Comparison of ENCODE assay signal across 21 mouse cellular contexts in genomic region chr10:62897437-62897836, GRCm38 (mm10). TPM values are rescaled to one million over a fixed set of nuclear protein-coding genes. Genes with fewer than 3 reads are reported as not detected.
DNase-seq lines count a peak whose midpoint lies in the region; ATAC-seq and TF ChIP-seq lines count a peak whose summit lies in the region.
"Had no signal": no experiment of that assay in that cellular context is flagged by ENCODE, and none has a peak within 500 bp of the region (broad histone marks: within the 10 kb centered on the region; RNA-seq: fewer than 3 reads in every experiment).

No protein-coding gene starts in this region.

- H3K36me3 ChIP-seq in ES-Bruce4 (ENCODE audit: control insufficient read depth, insufficient read depth, low read length, poor library complexity, severe bottlenecking) (no peaks in the 10 kb centered on the region), ES-E14 (ENCODE audit: control insufficient read depth, insufficient read depth, low read length, poor library complexity, severe bottlenecking) (no peaks in the 10 kb centered on the region)
- H3K36me3 ChIP-seq in midbrain, postnatal 0 days (ENCODE audit: insufficient read depth, low read length): no peaks in the 10 kb centered on the region
- H3K36me3 ChIP-seq: embryonic facial prominence, embryonic 10.5 days; embryonic facial prominence, embryonic 12.5 days; forebrain, embryonic 15.5 days had no signal

- in situ Hi-C loops in ES-E14 (cut with MboI; ENCODE audit: low sequenced_read_pairs in 2 of 2, unreplicated experiment in 2 of 2): no loop called here

- no peaks in the 10 kb centered on the region for H3K27me3 ChIP-seq in ES-Bruce4 (ENCODE audit: control insufficient read depth, insufficient read depth, low read length, poor library complexity, severe bottlenecking)
- no peaks in the 10 kb centered on the region for H3K27me3 ChIP-seq in midbrain, postnatal 0 days (ENCODE audit: insufficient read depth, low read length)
- H3K27me3 ChIP-seq: embryonic facial prominence, embryonic 12.5 days; forebrain, embryonic 13.5 days; forebrain, embryonic 15.5 days; Patski had no signal

- H3K4me1 ChIP-seq in ES-Bruce4 (ENCODE audit: control insufficient read depth, insufficient read depth, low read length): no peaks in the 10 kb centered on the region
- peaks cover 0 to 14% of the 10 kb centered on the region in 2 experiments; a peak in 2 of 4 replicates for H3K4me1 ChIP-seq in ES-E14 (ENCODE audit: control insufficient read depth in 2 of 2, insufficient read depth in 2 of 2, low read length in 2 of 2, poor library complexity in 1 of 2)
- no peaks in the 10 kb centered on the region for H3K4me1 ChIP-seq in midbrain, postnatal 0 days (ENCODE audit: insufficient read depth, low read length)
- H3K4me1 ChIP-seq: embryonic facial prominence, embryonic 10.5 days; embryonic facial prominence, embryonic 12.5 days; forebrain, embryonic 13.5 days; forebrain, embryonic 15.5 days had no signal

- peak overlapping the region; percentile 52 for H3K4me3 ChIP-seq in ES-Bruce4 (ENCODE audit: low read depth, low read length)
- peak overlapping the region; percentile 1 to 49; a peak in 2 of 4 replicates for H3K4me3 ChIP-seq in ES-E14 (ENCODE audit: insufficient read depth in 1 of 2, low read depth in 1 of 2, low read length in 2 of 2, poor library complexity in 1 of 2, severe bottlenecking in 1 of 2)
- no peak overlapping the region for H3K4me3 ChIP-seq in midbrain, postnatal 0 days (ENCODE audit: low read depth, low read length)
- H3K4me3 ChIP-seq: embryonic facial prominence, embryonic 10.5 days; embryonic facial prominence, embryonic 12.5 days; forebrain, embryonic 13.5 days; forebrain, embryonic 15.5 days had no signal

- TF ChIP-seq EP300 in ES-Bruce4 (IDR thresholded peaks at IDR 0.05; ENCODE audit: insufficient read depth, low read depth, low read length): no peak

- intact Hi-C loops in left cerebral cortex, postnatal 10 days (cut with DNase I): no loop called here

- 94% methylated on average over 3 of the region's 3 CpGs for WGBS in midbrain, postnatal 0 days

- no peak for ATAC-seq in granulocyte monocyte progenitor cell, adult 5-6 weeks (replicated peaks; ENCODE audit: poor library complexity, severe bottlenecking)
- no peak for ATAC-seq in midbrain, postnatal 0 days (ENCODE audit: low FRiP score)
- ATAC-seq: activated CD4-positive, CD25-positive, alpha-beta regulatory T cell, adult 4 months; forebrain, embryonic 13.5 days; forebrain, embryonic 15.5 days; Patski had no signal

- no peak overlapping the region for H3K4me2 ChIP-seq in midbrain, postnatal 0 days (ENCODE audit: low read depth, low read length, poor library complexity, severe bottlenecking)
- H3K4me2 ChIP-seq: embryonic facial prominence, embryonic 12.5 days; forebrain, embryonic 13.5 days; forebrain, embryonic 15.5 days had no signal

- no peaks in the 10 kb centered on the region for H3K9me3 ChIP-seq in ES-Bruce4 (replicated peaks; ENCODE audit: control insufficient read depth, insufficient read depth, low read length, poor library complexity, severe bottlenecking)
- H3K9me3 ChIP-seq in ES-E14 (ENCODE audit: control insufficient read depth, insufficient read depth, low read depth, low read length): no peaks in the 10 kb centered on the region
- no peaks in the 10 kb centered on the region for H3K9me3 ChIP-seq in midbrain, postnatal 0 days (ENCODE audit: low read length)
- H3K9me3 ChIP-seq: embryonic facial prominence, embryonic 10.5 days; embryonic facial prominence, embryonic 12.5 days; forebrain, embryonic 13.5 days; forebrain, embryonic 15.5 days had no signal

- TF ChIP-seq POLR2A in ES-Bruce4 (IDR thresholded peaks at IDR 0.05; ENCODE audit: insufficient read depth, low read length): no peak

- H3K9ac ChIP-seq in ES-Bruce4 (ENCODE audit: low read depth, poor library complexity, severe bottlenecking) (peak overlapping the region; percentile 74), ES-E14 (ENCODE audit: insufficient read depth, low read depth, low read length, poor library complexity, severe bottlenecking) (peak overlapping the region; percentile 37; the same call in 1 of the 2 replicates)
- no peak overlapping the region for H3K9ac ChIP-seq in midbrain, postnatal 0 days (replicated peaks; ENCODE audit: low read length, poor library complexity, severe bottlenecking)
- H3K9ac ChIP-seq: embryonic facial prominence, embryonic 12.5 days; forebrain, embryonic 13.5 days; forebrain, embryonic 15.5 days had no signal

- DNase-seq in ES-E14 (ENCODE audit: low read depth, low spot score): no peak
- DNase-seq in R1 (ENCODE audit: low read depth, low spot score): peak; percentile 68
- DNase-seq in left cerebral cortex, postnatal 10 days (ENCODE audit: extremely low spot score in 1 of 2, low spot score in 2 of 2): no peak
- no peak for DNase-seq in midbrain, postnatal 0 days (ENCODE audit: low spot score)
- no peak for DNase-seq in heart, postnatal 4 days
- DNase-seq: adrenal gland, adult 8-10 months; adrenal gland, postnatal 14 days; adrenal gland, postnatal 36 days; cerebellum, adult 11-12 months; cerebellum, adult 2 months; cerebellum, adult 9-10 months; cerebellum, postnatal 10 days; cerebellum, postnatal 25 days had no signal

- H3K27ac ChIP-seq in ES-Bruce4 (ENCODE audit: insufficient read depth, low read length): peak overlapping the region; percentile 99
- peak overlapping the region; percentile 91; the same call in 1 of the 2 replicates for H3K27ac ChIP-seq in ES-E14 (ENCODE audit: insufficient read depth, low read depth, low read length, poor library complexity, severe bottlenecking)
- H3K27ac ChIP-seq in midbrain, postnatal 0 days (ENCODE audit: low read depth, low read length): no peak overlapping the region
- H3K27ac ChIP-seq: embryonic facial prominence, embryonic 10.5 days; embryonic facial prominence, embryonic 12.5 days; forebrain, embryonic 13.5 days; forebrain, embryonic 15.5 days had no signal

- TF ChIP-seq CTCF in ES-Bruce4 (IDR thresholded peaks at IDR 0.05; ENCODE audit: low read depth, low read length): no peak
- TF ChIP-seq CTCF in midbrain, postnatal 0 days (IDR thresholded peaks at IDR 0.05): no peak

TF ChIP-seq in ES-E14, 5 proteins besides CTCF, POLR2A, EP300 and RAD21:
- TF ChIP-seq ZC3H11A (IDR thresholded peaks at IDR 0.05; ENCODE audit: borderline replicate concordance, low read depth, low read length) (no peak), CHD2 (IDR thresholded peaks at IDR 0.05; ENCODE audit: low read depth, low read length) (no peak), MAFK (IDR thresholded peaks at IDR 0.05; ENCODE audit: insufficient read depth, low read depth, low read length) (no peak), ZNF384 (IDR thresholded peaks at IDR 0.05; ENCODE audit: low read depth, low read length) (no peak), HCFC1 (IDR thresholded peaks at IDR 0.05; ENCODE audit: borderline replicate concordance, insufficient read depth, low read length) (no peak)

RNA-seq across cellular contexts. Expression of gene Tet1, which starts 11.4 kb away (rescaled TPM):
- 231 and 239 TPM in 2 replicates for polyA plus RNA-seq in ES-Bruce4 (2011; ENCODE audit: insufficient read depth, insufficient read length, low read depth, missing spikeins)
- total RNA-seq in ES-E14 (2012; rRNA removed): 307 and 557 TPM in 2 replicates
- 12.8 and 21.1 TPM in 2 replicates for total RNA-seq in granulocyte monocyte progenitor cell, adult 5-6 weeks (2014; fragmentation: Nextera tagmentation)
- total RNA-seq in granulocyte monocyte progenitor cell, adult 5-6 weeks (2017): 7.5 and 8.6 TPM in 2 replicates
- 10 to 100 TPM; 56.0 to 56.7 TPM for total RNA-seq in left cerebral cortex, postnatal 10 days (2021)
- total RNA-seq in midbrain, postnatal 0 days (2014; rRNA removed): 29.0 and 40.5 TPM in 2 replicates
- 31.1 and 34.9 TPM in 2 replicates for polyA plus RNA-seq in midbrain, postnatal 0 days (2015; fragmentation: Nextera tagmentation; extraction: Ambion mirVana)
- 10 to 100 TPM; 27.9 to 29.6 TPM for total RNA-seq in heart, postnatal 4 days (2021)

RNA-seq across cellular contexts. Expression of gene Slc25a16, which starts 23.0 kb away (rescaled TPM):
- 11.3 and 11.6 TPM in 2 replicates for polyA plus RNA-seq in ES-Bruce4 (2011; ENCODE audit: insufficient read depth, insufficient read length, low read depth, missing spikeins)
- total RNA-seq in ES-E14 (2012; rRNA removed): 12.8 and 16.3 TPM in 2 replicates
- total RNA-seq in granulocyte monocyte progenitor cell, adult 5-6 weeks (2014; fragmentation: Nextera tagmentation): 15.7 and 24.2 TPM in 2 replicates
- 17.6 and 19.0 TPM in 2 replicates for total RNA-seq in granulocyte monocyte progenitor cell, adult 5-6 weeks (2017)
- total RNA-seq in left cerebral cortex, postnatal 10 days (2021): 10 to 100 TPM; 35.0 to 39.0 TPM
- total RNA-seq in midbrain, postnatal 0 days (2014; rRNA removed): 19.0 and 23.0 TPM in 2 replicates
- polyA plus RNA-seq in midbrain, postnatal 0 days (2015; fragmentation: Nextera tagmentation; extraction: Ambion mirVana): 12.3 and 13.7 TPM in 2 replicates
- total RNA-seq in heart, postnatal 4 days (2021): 10 to 100 TPM; 24.6 to 26.9 TPM

RNA-seq across cellular contexts. Expression of gene Dna2, which starts 49.4 kb away (rescaled TPM):
- 39.5 and 46.7 TPM in 2 replicates for polyA plus RNA-seq in ES-Bruce4 (2011; ENCODE audit: insufficient read depth, insufficient read length, low read depth, missing spikeins)
- 26.4 and 28.5 TPM in 2 replicates for total RNA-seq in ES-E14 (2012; rRNA removed)
- 47.2 and 65.6 TPM in 2 replicates for total RNA-seq in granulocyte monocyte progenitor cell, adult 5-6 weeks (2014; fragmentation: Nextera tagmentation)
- total RNA-seq in granulocyte monocyte progenitor cell, adult 5-6 weeks (2017): 49.5 and 51.2 TPM in 2 replicates
- total RNA-seq in left cerebral cortex, postnatal 10 days (2021): 1 to 10 TPM; 1.6 to 2.3 TPM
- 2.0 and 3.5 TPM in 2 replicates for total RNA-seq in midbrain, postnatal 0 days (2014; rRNA removed)
- 2.6 and 2.7 TPM in 2 replicates for polyA plus RNA-seq in midbrain, postnatal 0 days (2015; fragmentation: Nextera tagmentation; extraction: Ambion mirVana)
- 10 to 100 TPM; 12.0 to 13.5 TPM for total RNA-seq in heart, postnatal 4 days (2021)
